Mouse (Mus musculus) gastrocnemius, postnatal 25 days (tissue): ENCODE results near the gene Sap30. TPM values are rescaled to one million over a fixed set of nuclear protein-coding genes. Genes with fewer than 3 reads are reported as not detected.
A peak's percentile ranks its signal among the peaks of the same experiment; 100 is the strongest.
"Not testable (repeated sequence)": the region's sequence is repeated elsewhere in the genome, so short reads cannot be mapped to it uniquely, and the experiment has no call there.

Experiments
- DNase-seq: peaks from one replicate; pipeline ENCODE4 v3.0.0; 2022
- long read RNA-seq, 2 experiments: library from polyadenylated mRNA; stranded (forward); transcript quantifications; one replicate each; pipeline ENCODE4 v2.0.0; 2021
- total RNA-seq, 2 experiments: library from RNA; stranded (reverse); gene quantifications; 1 replicate in 1 of 2; 2 replicates in 1 of 2; pipeline ENCODE4 v1.2.3; 2021

Sap30 gene
- total RNA-seq: 10 to 100 TPM; 10.2 to 18.5 TPM
- long read RNA-seq, experiment 1, transcript Sap30-201 (4 exons, 1,178 nt): major isoform, 50 of 52 reads
- long read RNA-seq, experiment 1, partial matches to known transcripts: 1 of 52 reads
- long read RNA-seq, experiment 1, other reads (novel, unspliced or antisense): 1 of 52 reads
- long read RNA-seq, experiment 2, transcript Sap30-201 (4 exons, 1,178 nt): major isoform, 38 of 39 reads
- long read RNA-seq, experiment 2, partial matches to known transcripts: 0 of 39 reads
- long read RNA-seq, experiment 2, other reads (novel, unspliced or antisense): 1 of 39 reads

- DNase-seq: peak; percentile 99
Measured at GRCm38 (mm10) chr8:57487441-57488155, at the start of gene Sap30. Gene Sap30, minus strand, starts transcription at chr8:57487860.

GRCm38 (mm10) chr8:57536167-57536566 lies 48.5 kb upstream of the Sap30 start:
- DNase-seq: no peak

GRCm38 (mm10) chr8:57534495-57534894 lies 46.8 kb upstream of the Sap30 start:
- DNase-seq: no peak

GRCm38 (mm10) chr8:57533106-57533505 lies 45.4 kb upstream of the Sap30 start:
- DNase-seq: no peak

GRCm38 (mm10) chr8:57532223-57532622 lies 44.6 kb upstream of the Sap30 start:
- no peak for DNase-seq

- DNase-seq: peak; percentile 68
Measured at GRCm38 (mm10) chr8:57530666-57531349, 43.1 kb upstream of the Sap30 start.

- no peak for DNase-seq
Measured at GRCm38 (mm10) chr8:57530238-57530637, 42.6 kb upstream of the Sap30 start.

- DNase-seq: no peak
Measured at GRCm38 (mm10) chr8:57528036-57528435, 40.4 kb upstream of the Sap30 start.

GRCm38 (mm10) chr8:57520186-57520786 lies 32.6 kb upstream of the Sap30 start:
- DNase-seq: no peak

- no peak for DNase-seq
Measured at GRCm38 (mm10) chr8:57517723-57518122, 30.1 kb upstream of the Sap30 start.

GRCm38 (mm10) chr8:57516685-57517084 lies 29.0 kb upstream of the Sap30 start:
- DNase-seq: not testable (repeated sequence)

- not testable (repeated sequence) for DNase-seq
Measured at GRCm38 (mm10) chr8:57513178-57513661, 25.6 kb upstream of the Sap30 start.

- DNase-seq: no peak
Measured at GRCm38 (mm10) chr8:57512141-57513056, 24.7 kb upstream of the Sap30 start.

- DNase-seq: peak; percentile 100
Measured at GRCm38 (mm10) chr8:57511316-57512118, 23.9 kb upstream of the Sap30 start, which contains the start of gene Hmgb2. Gene Hmgb2, plus strand, starts transcription at chr8:57511907.

GRCm38 (mm10) chr8:57510791-57511315 lies 23.2 kb upstream of the Sap30 start:
- DNase-seq: peak; percentile 18

GRCm38 (mm10) chr8:57508657-57509056 lies 21.0 kb upstream of the Sap30 start:
- no peak for DNase-seq

GRCm38 (mm10) chr8:57507556-57508063 lies 19.9 kb upstream of the Sap30 start:
- no peak for DNase-seq

- not testable (repeated sequence) for DNase-seq
Measured at GRCm38 (mm10) chr8:57505500-57505899, 17.8 kb upstream of the Sap30 start.

- DNase-seq: no peak
Measured at GRCm38 (mm10) chr8:57503641-57504040, 16.0 kb upstream of the Sap30 start.
